Mouse (Mus musculus) heart, postnatal 14 days (tissue): ENCODE measurements around the gene Cdk4. TPM values are rescaled to one million over a fixed set of nuclear protein-coding genes. Genes with fewer than 3 reads are reported as not detected.
"Not testable (repeated sequence)": the region's sequence is repeated elsewhere in the genome, so short reads cannot be mapped to it uniquely, and the experiment has no call there.

Source experiments
- DNase-seq, 2 experiments: peaks; one replicate each; pipeline ENCODE4 v3.0.0; 2021 to 2022
- intact Hi-C: fragments of 180-260 bp; cut with DNase I; formaldehyde crosslinking; loops from one replicate; pipeline ENCODE4 v1.15.1; 2025
- total RNA-seq, 2 experiments: library from RNA; stranded (reverse); gene quantifications; 2 replicates each; pipeline ENCODE4 v1.2.3; 2021

Gene Cdk4
- total RNA-seq, 2 experiments from 2014 or later = 92.4 to 113 TPM

DNA sequence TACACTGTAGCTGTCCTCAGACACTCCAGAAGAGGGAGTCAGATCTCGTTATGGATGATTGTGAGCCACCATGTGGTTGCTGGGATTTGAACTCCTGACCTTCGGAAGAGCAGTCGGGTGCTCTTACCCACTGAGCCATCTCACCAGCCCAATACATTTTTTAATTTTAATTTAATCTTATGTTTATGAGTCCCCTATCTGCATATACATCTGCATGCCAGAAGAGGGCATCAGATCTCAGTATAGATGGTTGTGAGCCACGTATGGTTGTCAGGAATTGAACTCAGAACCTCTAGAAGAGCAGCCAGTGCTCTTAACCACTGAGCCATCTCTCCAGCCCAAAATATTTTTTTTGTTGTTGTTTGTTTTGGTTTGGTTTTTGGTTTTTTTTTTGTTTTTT, 8.9 kb downstream of the Cdk4 start:
- DNase-seq, intact Hi-C loops: not testable (repeated sequence)

DNA sequence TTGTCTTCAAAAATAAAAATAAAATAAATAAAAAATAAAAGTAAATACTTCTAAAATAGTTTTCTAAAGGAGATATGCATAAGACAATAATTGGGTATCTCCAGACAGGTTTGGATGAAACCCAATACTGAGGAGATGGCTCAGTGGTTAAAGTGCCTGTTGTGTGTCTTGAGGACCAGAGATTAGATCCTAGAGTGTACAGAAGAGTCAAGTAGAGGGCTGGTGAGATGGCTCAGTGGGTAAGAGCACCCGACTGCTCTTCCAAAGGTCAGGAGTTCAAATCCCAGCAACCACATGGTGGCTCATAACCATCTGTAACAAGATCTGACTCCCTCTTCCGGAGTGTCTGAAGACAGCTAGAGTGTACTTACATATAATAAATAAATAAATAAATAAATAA, 9.6 kb downstream of the Cdk4 start:
- intact Hi-C loops, DNase-seq: not testable (repeated sequence)

GRCm38 (mm10) chr10:127073981-127074380, 10.6 kb downstream of the Cdk4 start:
- intact Hi-C loops = no loop called here
- no peak for DNase-seq

DNA sequence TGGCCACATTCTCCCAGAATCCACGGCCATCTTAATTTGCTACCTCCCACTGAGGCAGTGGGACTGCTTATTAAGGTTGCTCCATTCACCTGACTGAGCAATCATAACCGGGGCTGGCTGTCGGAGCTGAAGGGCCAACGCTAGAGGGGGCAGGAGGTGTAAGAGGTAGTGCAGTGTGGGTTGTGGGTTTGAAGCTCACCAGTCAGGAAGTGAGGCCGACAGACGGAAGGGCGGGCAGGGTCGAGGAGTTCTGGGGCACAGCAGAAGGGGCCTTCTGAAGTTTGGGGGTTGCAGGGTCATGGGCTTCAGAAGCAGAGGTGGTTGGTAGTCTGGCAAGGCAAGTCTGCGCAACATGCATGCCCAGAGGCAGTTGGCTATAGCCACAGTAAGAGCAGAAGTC, 11.7 kb downstream of the Cdk4 start, which contains the start of gene Agap2:
TSS of gene Agap2 (plus strand) at position 205 of the 400 bp plus-strand sequence.
- DNase-seq = no peak
- intact Hi-C loops = no loop called here

GRCm38 (mm10) chr10:127075651-127076050, 12.3 kb downstream of the Cdk4 start:
- intact Hi-C loops = no loop called here
- no peak for DNase-seq

DNA sequence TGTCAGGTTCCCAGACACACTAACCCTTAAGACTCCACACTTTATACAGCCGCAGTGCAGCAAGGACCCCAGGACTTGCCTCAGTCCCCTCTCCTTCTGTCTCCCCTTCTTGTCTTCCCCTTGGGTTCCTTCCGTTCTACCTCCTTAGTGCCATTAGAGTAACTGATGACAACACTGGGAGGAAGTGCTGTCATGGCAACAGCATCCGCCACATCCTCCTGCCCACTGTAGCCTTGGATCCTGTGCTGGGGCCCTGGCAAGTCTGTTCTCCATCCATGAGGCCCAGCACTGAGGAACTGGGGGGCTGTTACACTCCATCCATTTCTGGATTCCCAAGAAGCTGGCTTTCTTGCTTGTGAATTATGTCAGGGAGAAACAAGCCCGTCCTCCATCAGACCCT, 12.7 kb downstream of the Cdk4 start:
- DNase-seq = no peak
- intact Hi-C loops = no loop called here

DNA sequence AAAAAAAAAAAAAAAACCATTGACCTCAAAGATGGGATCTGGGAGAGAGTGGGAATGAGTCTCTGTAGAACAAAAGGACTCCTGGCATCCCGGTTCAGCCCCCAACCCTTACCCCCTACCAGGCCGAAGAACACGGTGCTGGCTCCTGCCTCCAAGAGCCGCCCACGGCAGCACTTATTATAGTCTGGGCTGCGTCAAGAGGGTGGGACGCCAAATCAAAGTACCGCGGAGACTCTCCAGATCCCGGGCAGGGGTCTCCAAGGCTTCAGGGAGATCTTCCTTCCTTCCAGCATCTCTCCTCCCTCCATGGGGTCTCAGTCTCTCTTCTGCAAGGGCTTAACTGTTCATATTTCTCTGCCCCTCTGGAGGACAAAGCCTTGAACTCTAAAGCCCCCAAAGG, 14.2 kb downstream of the Cdk4 start:
- intact Hi-C loops = no loop called here
- DNase-seq = no peak

- DNase-seq = no peak
- intact Hi-C loops = no loop called here
Observed at GRCm38 (mm10) chr10:127078001-127078676, 14.8 kb downstream of the Cdk4 start.

DNA sequence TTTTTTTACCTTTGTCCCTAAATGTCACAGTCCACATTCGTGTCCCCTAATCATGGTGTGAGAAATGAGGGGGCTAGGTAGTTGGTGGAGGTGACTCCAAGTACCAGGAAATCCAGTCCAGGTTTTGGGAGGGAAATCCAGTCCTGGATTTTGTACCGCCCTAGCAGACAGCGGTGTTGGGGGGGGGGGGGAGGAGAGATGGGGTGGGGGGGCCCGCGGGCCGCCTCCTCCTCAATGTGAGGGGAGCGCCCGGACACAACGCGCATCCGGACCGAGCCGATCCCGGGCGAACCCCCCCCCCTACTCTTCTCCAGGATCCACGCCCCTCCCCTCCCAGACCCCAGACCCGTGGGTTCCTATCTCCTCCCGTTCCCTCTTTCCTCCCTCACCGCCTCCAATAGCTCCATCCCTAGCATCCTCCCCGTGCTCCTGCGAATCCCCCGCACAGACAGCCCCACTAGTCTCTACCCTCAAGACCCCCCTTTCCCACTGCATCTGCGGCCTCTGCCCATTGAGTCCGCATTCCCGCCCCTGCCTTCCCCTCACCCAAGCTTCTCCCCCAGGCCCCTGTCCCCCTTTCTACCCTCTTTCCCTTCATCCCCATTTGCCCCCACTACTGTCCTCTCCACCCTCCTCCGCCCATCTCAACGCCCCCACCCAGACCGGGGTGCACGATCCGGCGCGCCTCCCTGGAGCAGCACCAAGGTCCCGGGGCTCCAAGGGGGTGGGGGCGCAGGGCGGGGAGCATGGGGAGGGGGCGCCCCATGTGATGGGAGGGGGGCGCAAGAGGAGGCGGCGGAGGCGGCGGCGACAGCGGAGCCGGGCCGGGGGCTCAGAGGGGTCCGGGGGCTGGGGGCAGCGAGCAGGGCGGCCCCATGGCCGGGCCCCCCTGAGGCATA, 15.6 kb downstream of the Cdk4 start:
- DNase-seq = peak; percentile 58 to 65
- intact Hi-C loops = no loop called here

GRCm38 (mm10) chr10:127079665-127080391, 16.5 kb downstream of the Cdk4 start:
- intact Hi-C loops = no loop called here
- peak; percentile 35 to 51 for DNase-seq

- DNase-seq = peak; percentile 58 to 68
- intact Hi-C loops = no loop called here
Observed at GRCm38 (mm10) chr10:127080901-127081780, 17.8 kb downstream of the Cdk4 start.

GRCm38 (mm10) chr10:127081996-127082620, 18.8 kb downstream of the Cdk4 start:
- DNase-seq = no peak
- intact Hi-C loops = no loop called here

DNA sequence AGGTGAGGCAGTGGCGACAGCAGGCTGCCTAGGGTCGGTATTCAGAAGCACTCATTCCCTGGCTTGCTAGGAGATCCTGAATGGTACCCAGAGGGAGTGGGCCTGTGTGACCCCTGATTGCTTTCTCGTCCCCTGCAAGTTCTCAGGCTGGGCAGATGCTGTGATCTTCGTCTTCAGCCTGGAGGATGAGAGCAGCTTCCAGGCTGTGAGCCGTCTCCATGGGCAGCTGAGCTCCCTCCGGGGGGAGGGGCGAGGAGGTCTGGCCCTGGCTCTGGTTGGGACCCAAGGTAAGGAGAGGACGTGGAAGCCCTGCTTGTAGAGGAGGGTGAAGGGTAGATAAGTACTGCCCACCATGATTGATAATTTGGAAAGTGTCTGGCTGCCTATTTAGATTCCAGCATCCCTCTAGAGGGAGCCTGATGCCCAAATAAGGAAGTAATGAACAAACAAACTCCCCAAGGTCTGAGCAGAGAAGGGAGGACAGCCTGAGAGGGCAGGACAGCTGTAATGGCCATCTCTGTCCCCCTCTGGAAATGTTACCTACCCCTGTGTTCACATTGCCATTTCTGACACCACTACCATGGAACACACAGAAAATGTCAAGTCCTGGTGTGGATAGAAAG, 20.1 kb downstream of the Cdk4 start:
- DNase-seq = no peak
- intact Hi-C loops = no loop called here

- no peak for DNase-seq
- intact Hi-C loops = no loop called here
Observed at GRCm38 (mm10) chr10:127083915-127084306, 20.6 kb downstream of the Cdk4 start.

- intact Hi-C loops = no loop called here
- no peak for DNase-seq
Observed at GRCm38 (mm10) chr10:127085052-127085451, 21.7 kb downstream of the Cdk4 start.

- no peak for DNase-seq
- intact Hi-C loops = no loop called here
Observed at GRCm38 (mm10) chr10:127085633-127086032, 22.3 kb downstream of the Cdk4 start.

DNA sequence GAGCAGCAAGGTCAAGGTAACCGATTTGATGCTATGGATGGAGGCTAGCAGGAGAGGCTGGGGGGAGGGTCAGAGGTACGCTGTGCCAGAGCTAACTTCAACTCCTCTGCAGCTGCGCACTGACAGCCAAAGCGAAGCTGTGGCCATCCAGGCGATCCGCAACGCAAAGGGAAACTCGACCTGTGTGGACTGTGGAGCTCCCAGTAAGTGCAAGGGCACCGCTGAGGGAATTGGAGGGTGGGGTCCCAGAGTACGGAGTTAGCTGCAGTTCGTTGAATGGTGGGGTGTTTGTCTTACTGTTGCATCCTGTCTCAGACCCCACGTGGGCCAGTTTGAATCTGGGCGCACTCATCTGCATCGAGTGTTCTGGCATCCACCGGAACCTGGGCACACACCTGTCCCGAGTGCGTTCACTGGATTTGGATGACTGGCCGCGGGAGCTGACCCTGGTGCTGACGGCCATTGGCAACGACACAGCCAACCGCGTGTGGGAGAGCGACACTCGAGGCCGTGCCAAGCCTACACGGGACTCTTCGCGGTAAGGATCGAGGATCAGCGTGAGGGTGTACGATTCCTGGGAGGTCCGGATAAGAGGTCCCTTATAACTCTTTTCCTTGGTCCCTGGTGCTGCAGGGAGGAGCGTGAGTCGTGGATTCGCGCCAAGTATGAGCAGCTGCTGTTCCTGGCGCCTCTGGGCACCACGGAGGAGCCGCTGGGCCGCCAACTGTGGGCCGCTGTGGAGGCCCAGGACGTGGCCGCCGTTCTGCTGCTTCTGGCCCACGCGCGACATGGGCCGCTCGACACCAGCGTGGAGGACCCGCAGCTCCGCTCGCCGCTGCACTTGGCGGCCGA, 27.5 kb downstream of the Cdk4 start:
- intact Hi-C loops = no loop called here
- peak; percentile 58 to 70 for DNase-seq
